Mouse (Mus musculus) embryonic fibroblast, embryonic 13.5 days (primary cell): Measurements from ENCODE around the gene Usmg5.

ENCODE experiments used
- CTCF ChIP-seq: IDR thresholded peaks from 2 replicates; pipeline ENCODE4 v1.5.1; 2011; ENCODE audit warnings: mild to moderate bottlenecking, control low read depth, low read length, moderate library complexity, borderline replicate concordance; ENCODE audit not compliant: insufficient read depth
- POLR2A ChIP-seq: IDR thresholded peaks from 2 replicates; pipeline ENCODE4 v1.6.1; 2011; ENCODE audit warnings: low read depth, mild to moderate bottlenecking, control low read depth, low read length, moderate library complexity

DNA sequence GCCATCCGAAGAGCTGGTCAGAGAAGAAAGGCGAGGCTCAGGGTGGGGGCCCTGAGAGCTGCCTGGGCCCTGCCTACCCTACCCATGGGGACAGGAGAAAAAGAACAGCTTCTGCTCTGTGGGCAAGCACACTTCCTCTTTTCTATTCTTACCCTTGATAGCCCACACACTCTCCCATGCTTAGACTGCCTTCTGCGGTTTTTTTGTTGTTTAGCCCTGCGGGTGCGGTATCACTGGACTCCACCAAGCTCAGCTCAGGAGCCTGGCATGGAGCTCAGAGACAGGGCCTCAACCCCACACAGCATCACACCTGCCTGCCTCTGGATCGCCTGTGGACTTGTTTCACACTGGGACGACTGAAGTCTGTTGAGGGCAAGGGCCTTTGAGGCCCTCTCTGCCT, 42.7 kb upstream of the Usmg5 start:
- TF ChIP-seq CTCF (no peak), POLR2A (no peak)
